Mouse (Mus musculus): ENCODE results near the gene Kmt2e.

Gene Kmt2e

DNA sequence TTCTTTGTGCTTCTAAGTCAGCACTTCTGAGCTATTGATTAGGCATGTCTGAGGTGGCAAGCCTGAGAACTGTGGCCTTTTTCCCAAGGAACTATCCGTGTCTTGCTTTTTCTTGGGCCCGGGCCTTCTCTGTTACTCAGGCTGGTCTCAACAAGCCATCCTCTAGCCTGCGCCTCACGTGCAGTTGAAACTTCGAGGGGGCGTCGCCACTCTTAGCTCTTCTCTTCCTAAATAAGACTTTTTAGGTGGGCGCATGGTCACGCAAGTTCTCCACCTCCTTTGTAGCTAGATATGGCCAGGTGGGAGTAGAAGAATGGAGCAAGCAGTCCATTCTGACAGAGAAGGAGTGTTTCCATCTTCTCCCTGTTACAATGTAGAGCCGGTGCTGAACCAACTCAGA is 22.6 kb upstream of the Kmt2e start:
- no peak for DNase-seq

- no peak for DNase-seq
These were observed 21.8 kb upstream of the Kmt2e start for GRCm38 (mm10) chr5:23412247-23412948.

- no peak for DNase-seq
These were observed 21.2 kb upstream of the Kmt2e start for GRCm38 (mm10) chr5:23413058-23413457.

DNA sequence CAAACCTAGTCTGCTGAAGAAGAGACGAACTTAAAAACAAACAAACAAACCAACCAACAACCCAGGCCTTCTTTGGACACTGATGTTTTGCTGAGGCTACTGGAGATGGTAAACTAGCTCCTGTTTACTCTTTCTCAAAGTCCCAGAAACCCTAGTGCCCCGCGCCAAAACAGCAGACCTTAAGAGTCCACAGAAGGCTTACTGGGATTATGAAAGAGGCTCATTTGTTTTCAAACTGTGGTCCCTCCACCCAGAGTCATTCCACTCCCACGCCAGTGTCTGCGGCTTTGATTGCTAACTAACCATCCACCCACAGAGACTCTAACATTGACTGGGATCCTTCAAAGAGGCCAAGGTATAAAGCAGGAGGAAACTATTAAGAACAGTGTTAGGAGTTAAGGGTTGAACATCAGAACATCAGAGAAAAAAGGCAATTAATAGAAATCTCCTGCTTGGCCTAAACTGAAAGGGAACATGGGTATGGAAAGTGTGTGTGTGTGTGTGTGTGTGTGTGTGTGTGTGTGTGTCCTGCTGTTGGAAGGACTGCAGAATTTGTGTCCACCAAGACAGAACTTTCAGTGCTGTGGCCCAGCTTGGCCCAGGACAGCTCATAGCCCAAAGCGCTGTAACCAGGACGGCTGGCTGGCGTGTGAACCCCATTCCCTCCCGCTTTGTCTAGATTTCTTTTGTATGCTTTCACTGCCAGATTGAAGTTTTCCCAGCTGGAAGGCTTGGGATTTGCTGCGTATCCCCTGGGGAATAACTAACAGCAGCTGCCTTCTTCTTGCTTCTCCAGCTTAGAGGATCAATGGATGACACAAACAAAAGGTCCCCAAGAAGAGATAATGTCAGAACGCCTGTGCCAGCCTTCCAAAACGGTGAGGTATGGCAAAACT is 20.4 kb upstream of the Kmt2e start:
- DNase-seq = no peak

DNA sequence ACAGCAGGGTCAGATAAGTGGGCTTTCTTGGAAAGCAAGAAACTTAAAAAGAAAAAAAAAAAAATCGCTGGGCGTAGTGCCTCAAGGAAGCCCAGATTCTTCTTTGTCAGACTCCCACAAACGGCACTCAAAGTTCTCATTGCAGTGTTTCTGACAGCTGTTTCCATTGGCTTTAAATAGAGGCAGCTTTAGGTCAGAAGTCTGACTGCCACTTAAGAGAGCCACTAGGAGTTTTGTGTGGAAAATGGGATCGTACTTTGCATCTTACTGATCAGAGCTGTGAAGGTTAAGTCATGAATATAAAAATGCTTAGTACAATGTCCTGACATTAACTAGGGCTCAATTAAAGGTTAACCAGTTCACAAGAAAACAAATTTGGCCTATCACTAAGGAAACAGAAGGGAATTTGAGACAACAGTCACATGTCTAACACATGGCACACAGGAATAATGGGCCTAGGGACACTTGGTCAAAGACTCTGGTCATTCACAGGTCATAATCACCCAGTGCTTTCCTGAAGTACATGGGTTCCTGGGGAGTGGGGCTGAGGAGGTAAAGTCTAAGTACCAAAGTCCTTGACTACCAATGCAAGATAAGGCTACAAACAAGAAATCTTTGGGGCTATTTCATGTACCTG is 19.6 kb upstream of the Kmt2e start:
- no peak for DNase-seq

GRCm38 (mm10) chr5:23415571-23416285 is 18.5 kb upstream of the Kmt2e start:
- peak in 1 of 2 experiments; percentile 49 for DNase-seq

DNA sequence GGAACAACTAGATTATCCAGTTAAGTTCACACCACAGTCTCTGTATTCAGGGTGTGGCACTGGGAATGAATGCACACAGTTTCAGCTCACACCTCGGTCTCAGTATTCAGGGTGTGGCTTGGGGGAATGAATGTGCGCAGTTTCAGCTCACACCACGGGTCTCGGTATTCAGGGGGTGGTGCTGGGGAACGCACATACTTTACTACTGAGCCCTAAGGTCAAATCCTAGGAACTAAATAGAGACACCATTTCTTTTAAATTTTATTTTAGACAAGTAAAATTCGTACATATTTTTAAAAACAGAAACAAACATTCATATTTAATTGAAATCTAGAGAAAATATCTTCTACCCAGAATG is 18.0 kb upstream of the Kmt2e start:
- no peak for DNase-seq

GRCm38 (mm10) chr5:23417716-23418115 is 16.5 kb upstream of the Kmt2e start:
- no peak for DNase-seq

DNA sequence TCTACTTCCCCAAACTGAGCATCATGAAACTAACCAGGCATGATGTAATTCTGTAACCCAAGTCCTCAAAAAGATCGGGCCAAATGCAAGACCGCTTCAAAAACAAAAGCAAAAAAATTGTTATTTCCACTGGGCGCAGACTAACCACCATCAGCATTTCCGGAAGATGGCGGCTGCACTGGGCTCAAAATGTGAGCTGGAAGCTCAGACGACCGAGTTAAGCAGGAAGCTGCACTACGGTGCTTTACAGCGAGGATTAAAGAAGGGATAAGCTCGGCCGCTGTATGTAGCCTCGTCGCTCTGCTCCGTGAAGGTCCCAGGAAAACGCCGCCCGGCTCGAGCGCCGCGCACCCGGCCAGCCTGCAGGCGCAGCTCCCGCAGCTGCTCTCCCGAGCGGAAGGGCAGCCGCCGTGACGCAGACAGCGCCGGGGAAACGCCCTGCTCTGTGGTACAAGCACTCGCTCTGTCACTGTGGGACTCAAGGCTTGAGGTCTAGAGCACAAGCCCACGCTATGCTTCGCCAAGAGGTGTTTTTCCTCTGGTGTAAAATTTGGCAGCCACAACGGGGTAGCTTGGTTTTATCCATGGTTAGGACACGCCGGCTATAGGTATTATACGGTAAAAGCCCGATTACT is 16.0 kb upstream of the Kmt2e start:
- DNase-seq = peak; percentile 87

DNA sequence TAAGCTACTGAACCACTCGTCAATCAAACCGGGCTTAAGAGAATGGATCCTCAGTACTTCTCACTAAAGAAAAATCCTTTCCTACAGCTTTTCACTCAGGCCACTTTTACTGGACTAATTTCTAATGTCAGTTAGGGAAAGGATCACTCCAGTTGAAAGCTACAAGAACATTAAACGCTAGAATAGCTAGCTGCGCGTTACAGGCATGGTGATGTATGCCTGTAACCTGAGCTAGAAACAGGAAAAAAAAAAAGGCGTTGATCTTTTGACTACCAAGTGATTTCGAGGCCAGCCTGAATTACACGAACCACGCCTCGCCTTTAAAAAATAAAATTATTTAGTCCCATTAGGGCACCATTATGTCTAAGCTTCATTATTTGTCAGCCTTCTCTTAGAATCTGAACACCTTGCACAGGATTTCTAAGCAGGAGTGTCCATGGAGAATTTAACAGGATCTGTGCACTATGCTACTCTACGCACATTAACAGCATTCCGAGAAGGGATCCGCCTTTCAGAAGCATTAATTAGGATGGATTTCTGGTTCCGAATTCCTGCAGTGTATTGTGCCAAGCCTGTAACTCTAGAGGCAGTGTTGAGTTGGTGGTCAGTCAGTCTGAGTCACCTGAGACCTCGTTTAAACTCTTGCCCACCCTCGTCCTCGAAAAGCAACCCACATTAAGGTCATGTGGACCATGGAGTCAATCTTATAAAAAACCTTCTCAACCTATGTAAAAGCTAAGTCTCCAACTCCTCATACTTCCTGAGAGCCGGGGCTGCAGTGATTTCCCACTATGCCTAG is 15.2 kb upstream of the Kmt2e start:
- no peak for DNase-seq

GRCm38 (mm10) chr5:23419616-23420170 is 14.5 kb upstream of the Kmt2e start:
- no peak for DNase-seq

DNA sequence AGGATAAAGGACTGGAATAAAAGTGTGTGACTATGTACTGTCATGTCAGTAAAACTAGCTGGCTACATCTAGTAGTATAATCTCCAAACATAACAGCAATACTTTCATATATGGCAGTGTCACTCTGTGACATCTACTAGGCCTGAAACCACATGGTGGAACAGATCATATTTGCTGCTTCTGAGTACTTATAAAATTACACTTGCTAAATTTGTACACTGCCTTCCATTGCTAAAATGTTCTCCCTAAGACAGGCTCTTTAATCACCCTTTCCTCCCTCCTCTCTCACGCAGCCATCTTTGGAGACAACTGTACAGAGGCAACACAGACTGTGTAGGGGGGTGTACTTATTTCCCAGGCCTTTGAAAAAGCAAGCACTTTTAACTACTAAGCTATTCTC is 13.8 kb upstream of the Kmt2e start:
- DNase-seq = no peak

DNA sequence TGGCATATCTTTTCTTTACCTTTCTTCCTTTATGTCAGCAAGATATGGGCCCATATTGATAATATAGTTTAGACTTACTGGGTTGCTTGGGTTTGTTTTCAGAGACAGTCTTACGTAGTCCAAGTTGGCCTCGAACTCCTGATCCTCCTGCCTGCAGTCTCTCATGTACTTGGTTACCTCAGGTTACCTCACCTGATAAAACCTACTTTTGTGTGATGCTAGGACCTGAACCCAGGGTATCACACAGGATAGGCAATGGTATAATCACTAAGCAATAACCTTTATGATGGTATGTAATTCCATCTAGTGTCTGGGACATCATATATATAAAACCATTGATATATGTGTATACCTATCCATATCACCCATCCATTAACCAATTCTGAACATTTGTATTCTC is 12.8 kb upstream of the Kmt2e start:
- DNase-seq = no peak

DNA sequence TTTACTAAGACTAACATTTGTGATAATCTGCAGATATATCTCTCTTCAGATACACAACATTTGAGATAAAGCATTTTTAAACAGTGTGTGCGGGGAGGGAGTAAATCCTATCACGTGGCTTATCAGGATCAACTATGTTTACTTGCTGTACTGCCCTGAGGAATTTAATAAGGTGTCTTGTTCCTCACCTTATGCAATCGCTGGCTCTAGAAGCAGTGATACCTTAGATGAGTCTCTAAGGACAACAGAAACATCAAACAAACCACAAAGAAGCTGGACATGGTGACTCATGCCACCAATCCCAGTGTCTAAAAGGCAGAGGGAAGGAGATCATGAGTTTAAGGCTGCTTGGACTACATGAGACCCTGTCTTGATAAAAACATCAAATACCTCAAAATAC is 11.2 kb upstream of the Kmt2e start:
- DNase-seq = no peak

- no peak for DNase-seq
These were observed 6.7 kb upstream of the Kmt2e start for GRCm38 (mm10) chr5:23427501-23427900.

DNA sequence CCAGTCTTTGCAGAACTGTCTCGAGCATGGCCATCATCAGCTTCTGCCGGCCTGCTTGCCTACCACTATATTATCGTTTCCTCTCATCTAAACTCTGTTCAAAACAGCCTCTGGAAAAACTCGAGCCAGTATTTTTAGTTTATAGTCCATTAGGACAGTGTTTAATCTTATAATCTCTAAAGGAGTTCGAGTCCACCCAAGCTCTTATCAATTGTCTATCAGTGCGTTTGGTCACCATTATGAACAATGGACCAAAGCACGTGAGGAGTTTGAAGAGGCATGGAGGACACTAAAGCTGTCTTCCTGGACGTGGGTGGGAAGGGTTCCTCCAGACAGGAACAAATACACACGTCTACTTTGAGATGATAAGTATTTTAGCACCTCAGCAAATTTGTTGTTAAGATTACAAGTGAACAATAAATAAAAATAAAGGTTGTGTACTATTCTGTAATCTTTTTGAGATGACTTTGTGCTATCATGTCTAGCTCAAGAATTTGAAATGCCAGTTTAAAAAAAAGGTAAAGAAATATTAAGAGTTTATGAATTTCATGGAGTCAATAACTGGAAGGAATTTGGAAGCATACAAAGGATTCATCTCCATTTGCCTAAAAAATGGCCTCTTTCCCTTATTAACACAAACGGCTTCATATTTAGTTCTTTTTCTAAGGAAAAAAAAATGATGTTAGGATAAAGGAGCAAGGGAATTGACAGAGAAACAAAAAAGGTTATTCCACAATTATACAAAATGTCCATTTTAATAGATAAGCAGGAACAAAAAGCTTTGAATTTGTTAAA is 3.0 kb upstream of the Kmt2e start:
- DNase-seq = no peak

- DNase-seq = no peak
These were observed 2.1 kb upstream of the Kmt2e start for GRCm38 (mm10) chr5:23431948-23432707.

DNA sequence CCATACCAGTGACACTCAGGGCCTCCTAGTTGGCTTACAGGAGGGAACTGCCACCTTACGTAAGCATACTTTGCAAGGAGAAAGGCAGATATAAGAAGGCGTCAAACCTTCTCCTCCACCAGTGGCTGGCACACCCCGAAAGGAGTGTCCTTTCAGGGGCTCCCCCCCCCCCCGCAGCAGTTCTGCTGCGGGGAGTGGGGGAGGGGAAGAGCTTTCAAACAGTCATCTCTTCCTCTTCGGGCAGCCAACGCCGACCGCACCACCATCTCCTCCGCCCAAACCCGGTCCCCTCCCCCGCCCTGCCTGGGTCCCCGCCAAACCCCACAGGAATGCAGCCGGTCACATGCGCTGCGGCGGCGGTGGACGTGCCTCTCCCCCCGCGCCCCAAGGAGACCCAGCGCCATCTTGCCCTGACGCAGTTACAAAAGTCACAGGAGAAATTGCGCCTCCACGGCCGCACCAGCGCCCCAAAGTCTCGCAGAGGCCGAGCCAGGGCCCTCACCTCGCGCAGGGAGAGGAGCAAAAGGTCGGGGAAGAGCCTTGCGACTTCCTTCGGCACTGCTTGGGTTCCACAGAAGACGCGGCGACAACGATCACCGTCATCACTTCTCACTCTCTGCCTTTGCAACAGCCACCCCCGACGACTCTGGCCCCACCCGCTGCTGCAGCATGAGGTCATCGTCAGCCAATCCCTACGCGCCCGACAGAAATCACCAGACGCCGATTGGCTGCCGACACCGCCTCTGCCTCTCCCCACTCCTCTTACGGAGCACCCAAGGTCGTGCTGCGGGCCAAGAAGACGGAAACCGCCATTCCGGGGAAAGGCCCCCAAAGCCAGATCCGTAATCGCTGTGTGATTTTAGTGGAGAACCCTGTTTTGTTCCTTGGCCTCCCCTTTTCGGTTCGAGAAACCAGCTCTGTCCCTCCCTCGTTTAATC is 1.3 kb upstream of the Kmt2e start:
- peak; percentile 99 for DNase-seq
